ENCODE assay signal across 25 mouse cellular contexts in genomic region chr11:65505106-65505865, GRCm38 (mm10).
DNase-seq lines count a peak whose midpoint lies in the region; ATAC-seq lines count a peak whose summit lies in the region.
"Had no signal": no experiment of that assay in that cellular context is flagged by ENCODE, and none has a peak within 500 bp of the region (broad histone marks: within the 10 kb centered on the region; RNA-seq: fewer than 3 reads in every experiment).

No protein-coding gene starts in this region.

- H3K4me2 ChIP-seq in forebrain, embryonic 14.5 days (ENCODE audit: low read length): no peak overlapping the region
- H3K4me2 ChIP-seq: forebrain, embryonic 13.5 days; heart, embryonic 15.5 days; hindbrain, embryonic 15.5 days; liver, embryonic 11.5 days; midbrain, embryonic 11.5 days; neural tube, embryonic 13.5 days had no signal

- no peaks in the 10 kb centered on the region for H3K4me1 ChIP-seq in forebrain, embryonic 14.5 days (ENCODE audit: control insufficient read depth, insufficient read depth, low read length)
- H3K4me1 ChIP-seq: forebrain, embryonic 13.5 days; heart, embryonic 15.5 days; hindbrain, embryonic 15.5 days; neural tube, embryonic 13.5 days had no signal

- no peak overlapping the region for H3K4me3 ChIP-seq in forebrain, embryonic 14.5 days (ENCODE audit: low read depth, low read length)
- H3K4me3 ChIP-seq: erythroblast, embryonic 14.5 days; forebrain, embryonic 13.5 days; heart, embryonic 15.5 days; hindbrain, embryonic 15.5 days; neural tube, embryonic 13.5 days had no signal

- WGBS in forebrain, embryonic 14.5 days: 93% methylated on average over 19 of the region's 19 CpGs

- H3K36me3 ChIP-seq in forebrain, embryonic 14.5 days (ENCODE audit: control insufficient read depth, insufficient read depth, low read length): no peaks in the 10 kb centered on the region
- H3K36me3 ChIP-seq: G1E; heart, embryonic 15.5 days; hindbrain, embryonic 15.5 days; neural tube, embryonic 13.5 days had no signal

- no peak overlapping the region for H3K27ac ChIP-seq in forebrain, embryonic 14.5 days (ENCODE audit: low read depth, low read length)
- H3K27ac ChIP-seq: forebrain, embryonic 13.5 days; heart, embryonic 15.5 days; hindbrain, embryonic 15.5 days; neural tube, embryonic 13.5 days had no signal

- H3K27me3 ChIP-seq in forebrain, embryonic 14.5 days (replicated peaks; ENCODE audit: control insufficient read depth, insufficient read depth, low read length): no peaks in the 10 kb centered on the region
- H3K27me3 ChIP-seq: forebrain, embryonic 13.5 days; heart, embryonic 15.5 days; hindbrain, embryonic 15.5 days; neural tube, embryonic 13.5 days had no signal

- H3K9ac ChIP-seq in forebrain, embryonic 14.5 days (ENCODE audit: low read length): no peak overlapping the region
- H3K9ac ChIP-seq: forebrain, embryonic 13.5 days; heart, embryonic 15.5 days; hindbrain, embryonic 15.5 days; neural tube, embryonic 13.5 days had no signal

- no peak for ATAC-seq in forebrain, embryonic 14.5 days
- ATAC-seq: activated CD4-positive, CD25-positive, alpha-beta regulatory T cell, adult 4 months; forebrain, embryonic 13.5 days; intestine, embryonic 16.5 days had no signal

- peak; percentile 38 for DNase-seq in embryo, embryonic 11 days
- DNase-seq in embryo, embryonic 9.5 days (ENCODE audit: extremely low spot score): no peak
- DNase-seq in kidney, postnatal 14 days: peak; percentile 6
- no peak for DNase-seq in kidney, postnatal 25 days
- peak; percentile 66 for DNase-seq in hindlimb bud, embryonic 11.5 days (ENCODE audit: extremely low spot score, low read depth, low spot score)
- peak; percentile 30 for DNase-seq in mesoderm, embryonic 11.5 days (ENCODE audit: low read depth, low spot score)
- DNase-seq in forebrain, embryonic 14.5 days (ENCODE audit: low spot score): no peak
- DNase-seq: adrenal gland, postnatal 10 days; cerebellum, adult 9-10 months; gastrocnemius, postnatal 36 days; heart, postnatal 4 days; lung, adult 18-20 months; lung, postnatal 36 days; right cerebral cortex, adult 18-20 months; thymus, postnatal 14 days had no signal

- no peaks in the 10 kb centered on the region for H3K9me3 ChIP-seq in forebrain, embryonic 14.5 days (replicated peaks; ENCODE audit: control insufficient read depth, low read length)
- H3K9me3 ChIP-seq: forebrain, embryonic 13.5 days; G1E; heart, embryonic 15.5 days; hindbrain, embryonic 15.5 days; neural tube, embryonic 13.5 days had no signal

Comparison
In these comparisons a context has a peak if more than half of its experiments do, and no peak if none do; other contexts are left out.
1. DNase-seq: peak in embryo, embryonic 11 days (single experiment), kidney, postnatal 14 days (single experiment), hindlimb bud, embryonic 11.5 days (single experiment) and mesoderm, embryonic 11.5 days (single experiment); none in embryo, embryonic 9.5 days (single experiment), kidney, postnatal 25 days (0 of 2) and forebrain, embryonic 14.5 days (single experiment).